ENCODE assay signal across 33 mouse cellular contexts in genomic region chr1:86143165-86143564, GRCm38 (mm10). TPM values are rescaled to one million over a fixed set of nuclear protein-coding genes. Genes with fewer than 3 reads are reported as not detected.
DNase-seq lines count a peak whose midpoint lies in the region; ATAC-seq and TF ChIP-seq lines count a peak whose summit lies in the region.
"Had no signal": no experiment of that assay in that cellular context is flagged by ENCODE, and none has a peak within 500 bp of the region (broad histone marks: within the 10 kb centered on the region; RNA-seq: fewer than 3 reads in every experiment).

No protein-coding gene starts in this region.

- no peak overlapping the region for H3K4me3 ChIP-seq in lung, postnatal 0 days (ENCODE audit: low read depth, low read length)
- no peak overlapping the region for H3K4me3 ChIP-seq in heart, embryonic 13.5 days
- H3K4me3 ChIP-seq: embryonic facial prominence, embryonic 12.5 days; gastrocnemius, adult 2 months; hindbrain, embryonic 15.5 days; intestine, embryonic 15.5 days; limb, embryonic 10.5 days; limb, embryonic 15.5 days; liver, embryonic 15.5 days; lung, embryonic 15.5 days; stomach, embryonic 15.5 days had no signal

- TF ChIP-seq CTCF in lung, postnatal 0 days (IDR thresholded peaks at IDR 0.05) = no peak

- peak; percentile 64 for ATAC-seq in lung, postnatal 0 days
- ATAC-seq in heart, embryonic 13.5 days (ENCODE audit: extremely low read depth, insufficient number of reproducible peaks, low FRiP score, low TSS enrichment) = no peak
- ATAC-seq: forebrain, embryonic 16.5 days; intestine, embryonic 15.5 days; midbrain, embryonic 16.5 days; Patski had no signal

- WGBS in lung, postnatal 0 days = 58% methylated on average over 4 of the region's 4 CpGs
- WGBS in heart, embryonic 13.5 days = 69% methylated on average over 4 of the region's 4 CpGs

- H3K9ac ChIP-seq in lung, postnatal 0 days (replicated peaks; ENCODE audit: low read depth) = no peak overlapping the region
- 0 out of 2 replicates have a peak overlapping the region, but pooled peaks have one; percentile 3 for H3K9ac ChIP-seq in heart, embryonic 13.5 days
- H3K9ac ChIP-seq: embryonic facial prominence, embryonic 12.5 days; hindbrain, embryonic 15.5 days; intestine, embryonic 15.5 days; limb, embryonic 15.5 days; liver, embryonic 15.5 days; lung, embryonic 15.5 days; stomach, embryonic 15.5 days had no signal

- intact Hi-C loops in heart, postnatal 25 days (cut with DNase I) = loop anchor here (5.0 kb wide), 1 partner anchor 46 kb away; no protein-coding TSS in a partner anchor

- DNase-seq in heart, adult 18-20 months = peak; percentile 23 to 62
- DNase-seq in heart, postnatal 4 days = no peak
- DNase-seq in lung, postnatal 0 days (ENCODE audit: low spot score) = no peak
- DNase-seq in lung, postnatal 14 days = no peak
- peak; percentile 23 for DNase-seq in heart, postnatal 25 days (ENCODE audit: low spot score)
- no peak for DNase-seq in layer of hippocampus, postnatal 25 days (ENCODE audit: extremely low spot score in 1 of 2, low spot score in 1 of 2)
- DNase-seq in kidney, postnatal 25 days = no peak
- DNase-seq: adrenal gland, postnatal 14 days; cerebellum, adult 11 months; cerebellum, adult 9-10 months; embryo, embryonic 11 days; gastrocnemius, adult 2 months; gastrocnemius, postnatal 36 days; kidney, adult 8-10 months; right cerebral cortex, postnatal 25 days had no signal

- peak overlapping the region; percentile 20; the same call in 1 of the 2 replicates for H3K27ac ChIP-seq in lung, postnatal 0 days (ENCODE audit: low read length)
- H3K27ac ChIP-seq in heart, embryonic 13.5 days (replicated peaks) = peak overlapping the region; percentile 70
- H3K27ac ChIP-seq: embryonic facial prominence, embryonic 12.5 days; hindbrain, embryonic 15.5 days; intestine, embryonic 15.5 days; kidney, postnatal 0 days; limb, embryonic 10.5 days; limb, embryonic 15.5 days; liver, embryonic 15.5 days; lung, embryonic 15.5 days; stomach, embryonic 15.5 days had no signal

- no peaks in the 10 kb centered on the region for H3K27me3 ChIP-seq in lung, postnatal 0 days (replicated peaks; ENCODE audit: insufficient read depth, low read length)
- H3K27me3 ChIP-seq in heart, embryonic 13.5 days (replicated peaks) = no peaks in the 10 kb centered on the region
- H3K27me3 ChIP-seq: embryonic facial prominence, embryonic 12.5 days; hindbrain, embryonic 15.5 days; intestine, embryonic 15.5 days; limb, embryonic 15.5 days; liver, embryonic 15.5 days; lung, embryonic 15.5 days; Patski; stomach, embryonic 15.5 days had no signal

- no peak overlapping the region for H3K4me2 ChIP-seq in lung, postnatal 0 days (replicated peaks; ENCODE audit: low read depth, low read length)
- no peak overlapping the region for H3K4me2 ChIP-seq in heart, embryonic 13.5 days
- H3K4me2 ChIP-seq: embryonic facial prominence, embryonic 12.5 days; hindbrain, embryonic 15.5 days; intestine, embryonic 15.5 days; limb, embryonic 15.5 days; liver, embryonic 15.5 days; lung, embryonic 15.5 days; midbrain, embryonic 11.5 days; stomach, embryonic 15.5 days had no signal

- H3K4me1 ChIP-seq in lung, postnatal 0 days (ENCODE audit: insufficient read depth, low read depth, low read length) = no peaks in the 10 kb centered on the region
- H3K4me1 ChIP-seq in heart, embryonic 13.5 days = 0 out of 2 replicates have a peak, but pooled peaks cover 4% of the 10 kb centered on the region
- H3K4me1 ChIP-seq: embryonic facial prominence, embryonic 12.5 days; hindbrain, embryonic 15.5 days; intestine, embryonic 15.5 days; limb, embryonic 10.5 days; limb, embryonic 15.5 days; lung, embryonic 15.5 days; stomach, embryonic 15.5 days had no signal

- H3K36me3 ChIP-seq in lung, postnatal 0 days (ENCODE audit: insufficient read depth, low read length) = peaks cover 5% of the 10 kb centered on the region; the same call in 1 of the 2 replicates
- H3K36me3 ChIP-seq in heart, embryonic 13.5 days = peaks cover 35% of the 10 kb centered on the region
- H3K36me3 ChIP-seq: stomach, embryonic 15.5 days had no signal

- no peaks in the 10 kb centered on the region for H3K9me3 ChIP-seq in lung, postnatal 0 days (ENCODE audit: low read length)
- H3K9me3 ChIP-seq in heart, embryonic 13.5 days = no peaks in the 10 kb centered on the region
- H3K9me3 ChIP-seq: embryonic facial prominence, embryonic 12.5 days; hindbrain, embryonic 15.5 days; intestine, embryonic 15.5 days; limb, embryonic 10.5 days; limb, embryonic 15.5 days; liver, embryonic 15.5 days; lung, embryonic 15.5 days; stomach, embryonic 15.5 days had no signal

- TF ChIP-seq EP300 in lung, postnatal 0 days (IDR thresholded peaks at IDR 0.05) = no peak

RNA-seq across cellular contexts. Expression of gene Gm21972, which starts 9.7 kb away (rescaled TPM):
- 1 to 10 TPM in 1 of 2 experiments, not detected in 1; 2.0 TPM for total RNA-seq in heart, adult 18-20 months (2021)
- total RNA-seq in heart, postnatal 4 days (2021) = 1 to 10 TPM; 1.2 to 1.4 TPM
- polyA plus RNA-seq in lung, postnatal 0 days (2015; fragmentation: Nextera tagmentation; extraction: Ambion mirVana) = 0.16 TPM in 1 of 2 replicates, not detected in the other
- polyA plus RNA-seq in heart, embryonic 13.5 days (2015; fragmentation: Nextera tagmentation; extraction: Ambion mirVana) = 0.28 TPM in 1 of 2 replicates, not detected in the other
- under 1 TPM; 0.65 to 0.95 TPM for total RNA-seq in heart, postnatal 25 days (2021)
- total RNA-seq in layer of hippocampus, postnatal 25 days (2021) = 1 to 10 TPM; 2.1 to 4.1 TPM
- total RNA-seq: neutrophil, adult 5-6 weeks had no signal
- polyA plus RNA-seq: forebrain, embryonic 16.5 days; intestine, embryonic 15.5 days; kidney, postnatal 0 days; large intestine, adult 2 months; limb, embryonic 10.5 days; liver, embryonic 15.5 days; stomach, embryonic 15.5 days had no signal

RNA-seq across cellular contexts. Expression of gene Armc9, which starts 11.4 kb away (rescaled TPM):
- total RNA-seq in heart, adult 18-20 months (2021) = 1 to 10 TPM; 3.1 to 3.5 TPM
- total RNA-seq in heart, postnatal 4 days (2021) = 1 to 10 TPM; 5.6 to 6.0 TPM
- 8.7 and 9.8 TPM in 2 replicates for polyA plus RNA-seq in lung, postnatal 0 days (2015; fragmentation: Nextera tagmentation; extraction: Ambion mirVana)
- polyA plus RNA-seq in heart, embryonic 13.5 days (2015; fragmentation: Nextera tagmentation; extraction: Ambion mirVana) = 12.9 and 13.7 TPM in 2 replicates
- 1 to 10 TPM; 3.2 to 3.4 TPM for total RNA-seq in heart, postnatal 25 days (2021)
- 10 to 100 TPM; 36.6 to 39.5 TPM for total RNA-seq in layer of hippocampus, postnatal 25 days (2021)

RNA-seq across cellular contexts. Expression of gene Htr2b, which starts 31.4 kb away (rescaled TPM):
- total RNA-seq in heart, adult 18-20 months (2021) = under 1 TPM; 0.32 to 0.49 TPM
- total RNA-seq in heart, postnatal 4 days (2021) = not detected
- 1.0 and 1.2 TPM in 2 replicates for polyA plus RNA-seq in lung, postnatal 0 days (2015; fragmentation: Nextera tagmentation; extraction: Ambion mirVana)
- polyA plus RNA-seq in heart, embryonic 13.5 days (2015; fragmentation: Nextera tagmentation; extraction: Ambion mirVana) = 0.20 and 0.39 TPM in 2 replicates
- total RNA-seq in heart, postnatal 25 days (2021) = under 1 TPM; 0.10 to 0.20 TPM
- total RNA-seq in layer of hippocampus, postnatal 25 days (2021) = not detected
- total RNA-seq: adrenal gland, postnatal 14 days; gastrocnemius, adult 2 months; megakaryocyte, adult 5-6 weeks; neutrophil, adult 5-6 weeks had no signal
- polyA plus RNA-seq: neural tube, embryonic 11.5 days had no signal

Comparison
In these comparisons a context has a peak if more than half of its experiments do, and no peak if none do; other contexts are left out.
1. DNase-seq: peak in heart, adult 18-20 months (2 of 2) and heart, postnatal 25 days (single experiment); none in heart, postnatal 4 days (single experiment), lung, postnatal 0 days (single experiment), lung, postnatal 14 days (single experiment), layer of hippocampus, postnatal 25 days (0 of 2) and kidney, postnatal 25 days (0 of 2).
2. RNA of gene Armc9, which starts 11.4 kb away (total RNA-seq): 36.6 to 39.5 TPM in layer of hippocampus, postnatal 25 days; 5.6 to 6.0 TPM in heart, postnatal 4 days, 3.1 to 3.5 TPM in heart, adult 18-20 months and 3.2 to 3.4 TPM in heart, postnatal 25 days; every median in the first group is over 4 times any median in the second.